Mouse (Mus musculus) forebrain, postnatal 0 days (tissue): ENCODE measurements around the gene Hoxa1. TPM values are rescaled to one million over a fixed set of nuclear protein-coding genes. Genes with fewer than 3 reads are reported as not detected.

Experiments used
- ATAC-seq: fragments of 200-750 bp; cut with Nextera tagmentation; 2 replicates; pipeline ENCODE4 v1.8.0; 2017; ENCODE audit warnings: mild to moderate bottlenecking, moderate library complexity
- DNase-seq: peaks from one replicate; pipeline ENCODE4 v3.0.0-alpha.2; 2015
- H3K27ac ChIP-seq: fragments of 300-500 bp; sonication (generic); 2 replicates; pipeline ENCODE4 v1.5.1; 2014; ENCODE audit warnings: low read depth, mild to moderate bottlenecking, antibody characterized with exemption, low read length, moderate library complexity, mixed read lengths
- H3K27me3 ChIP-seq: fragments of 300-500 bp; sonication (generic); 2 replicates; pipeline ENCODE4 v1.6.1; 2014; ENCODE audit warnings: mild to moderate bottlenecking, low read length, mixed read lengths; ENCODE audit not compliant: insufficient read depth
- H3K36me3 ChIP-seq: fragments of 300-500 bp; sonication (generic); 2 replicates; pipeline ENCODE4 v1.6.1; 2014; ENCODE audit warnings: mild to moderate bottlenecking, moderate library complexity; ENCODE audit not compliant: insufficient read depth
- H3K4me1 ChIP-seq: fragments of 300-500 bp; sonication (generic); 2 replicates; pipeline ENCODE4 v1.6.1; 2014; ENCODE audit warnings: antibody characterized with exemption; ENCODE audit not compliant: insufficient read depth
- H3K4me2 ChIP-seq: fragments of 300-500 bp; sonication (generic); 2 replicates; pipeline ENCODE4 v1.6.1; 2014; ENCODE audit warnings: low read depth, mild to moderate bottlenecking, moderate library complexity
- H3K4me3 ChIP-seq: fragments of 300-500 bp; sonication (generic); 2 replicates; pipeline ENCODE4 v1.5.1; 2014; ENCODE audit warnings: low read depth, low read length, mixed read lengths
- H3K9ac ChIP-seq: fragments of 300-500 bp; sonication (generic); 2 replicates; pipeline ENCODE4 v1.6.1; 2014; ENCODE audit warnings: mild to moderate bottlenecking
- H3K9me3 ChIP-seq: fragments of 300-500 bp; sonication (generic); 2 replicates; pipeline ENCODE4 v1.6.1; 2016; ENCODE audit warnings: low read length
- CTCF ChIP-seq: sonication (generic); IDR thresholded peaks from 2 replicates; pipeline ENCODE4 v1.5.1; 2016; ENCODE audit warnings: antibody characterized with exemption, control low read depth, low read depth
- WGBS: fragments of 180-500 bp; shearing (Covaris S2); extraction: QIAGEN DNeasy Blood & Tissue Kit; methylation state at CpG from one replicate; pipeline ENCODE4 v1.1.7; 2014; 5-methylcytosine and 5-hydroxymethylcytosine counted together
- polyA plus RNA-seq: library from polyadenylated mRNA; unstranded; fragments of >200 nt; fragmentation: Nextera tagmentation; extraction: Ambion mirVana; gene quantifications from 2 replicates; pipeline ENCODE4 v1.2.1, GENCODE M21; 2015
- total RNA-seq: library from RNA; depleted of rRNA; stranded (reverse); fragments of >200 nt; gene quantifications from 2 replicates; pipeline ENCODE4 v1.2.3, GENCODE M21; 2014

Gene Hoxa1
- total and polyA plus RNA-seq, 2 experiments from 2014 or later = 0.10 TPM; not detected in 1

DNA sequence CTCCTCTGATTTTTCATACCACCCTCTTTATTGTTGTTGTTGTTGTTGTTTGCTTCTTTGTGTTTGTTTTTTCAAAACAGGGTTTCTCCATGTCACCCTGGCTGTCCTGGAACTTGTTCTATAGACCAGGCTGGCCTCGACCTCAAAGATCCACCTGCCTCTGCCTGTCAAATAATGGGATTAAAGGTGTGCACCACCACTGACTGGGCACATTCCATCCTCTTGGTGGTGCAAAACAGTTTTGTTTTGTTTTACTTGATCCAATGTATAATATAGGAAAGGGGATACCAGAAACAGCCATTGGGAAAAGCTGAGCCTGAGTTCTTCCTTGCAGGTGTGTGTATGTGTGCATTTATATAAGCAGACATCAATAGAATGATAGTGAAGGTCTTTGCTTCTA is 28.4 kb upstream of the Hoxa1 start:
- peaks cover 100% of the 10 kb centered on the region for H3K27me3 ChIP-seq
- ATAC-seq = no peak

DNA sequence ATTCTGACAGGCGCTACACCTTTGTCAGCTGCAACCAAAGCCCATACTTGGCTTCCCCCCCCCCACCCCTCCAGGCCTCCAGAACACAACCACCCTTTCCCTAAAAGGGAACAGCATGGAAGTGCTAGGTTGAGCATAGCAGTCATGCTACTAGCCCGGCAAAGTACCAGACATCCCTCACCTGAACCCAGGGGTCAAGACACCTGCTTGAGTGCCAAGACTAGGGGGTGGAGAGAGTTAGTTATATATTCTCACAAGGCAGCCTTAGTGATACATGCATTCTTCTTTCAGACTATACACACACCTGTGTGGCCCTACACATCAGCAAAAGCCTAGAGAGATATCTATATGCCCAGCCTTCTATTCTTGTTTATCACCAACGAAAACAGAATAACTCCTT is 27.7 kb upstream of the Hoxa1 start:
- H3K27ac ChIP-seq = no peak overlapping the region
- DNase-seq = no peak

More for the DNA sequence above, 28.4 kb upstream of the Hoxa1 start:
- no peaks in the 10 kb centered on the region for H3K36me3 ChIP-seq
- H3K4me2 ChIP-seq = no peak overlapping the region
- WGBS = 5% methylated on average over 1 of the region's 1 CpGs
- H3K27ac ChIP-seq = no peak overlapping the region
- no peaks in the 10 kb centered on the region for H3K4me1 ChIP-seq
- H3K9me3 ChIP-seq = no peaks in the 10 kb centered on the region
- no peak for DNase-seq
- no peak overlapping the region for H3K9ac ChIP-seq
- no peak overlapping the region for H3K4me3 ChIP-seq
- TF ChIP-seq CTCF = no peak

DNA sequence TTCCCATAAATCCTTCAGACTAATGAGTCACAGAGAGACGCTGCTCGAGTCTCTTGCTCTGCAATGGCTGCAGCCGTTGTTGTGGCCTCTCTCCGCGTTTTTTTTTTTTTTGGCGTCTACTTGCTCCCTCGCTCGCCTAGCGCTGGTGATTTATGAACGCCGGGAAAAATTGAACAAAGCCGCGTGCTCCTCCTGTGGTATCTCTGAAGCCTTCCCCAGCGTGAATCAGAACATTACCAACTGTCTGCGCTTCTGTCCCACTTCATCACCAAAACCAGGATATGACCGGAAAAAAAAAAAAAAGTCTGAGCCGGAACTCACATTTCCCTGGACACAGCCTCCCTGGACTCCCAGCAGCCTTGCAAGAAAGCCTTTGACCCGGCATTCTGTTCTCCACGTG is 27.1 kb upstream of the Hoxa1 start:
- WGBS = 1% methylated on average over 19 of the region's 19 CpGs
- Histone ChIP-seq H3K4me2 (no peak overlapping the region), H3K9me3 (no peaks in the 10 kb centered on the region), H3K4me1 (no peaks in the 10 kb centered on the region), H3K27me3 (peaks cover 100% of the 10 kb centered on the region), H3K27ac (no peak overlapping the region), H3K36me3 (no peaks in the 10 kb centered on the region), H3K4me3 (no peak overlapping the region), H3K9ac (no peak overlapping the region)
- DNase-seq (no peak), ATAC-seq (no peak)
- TF ChIP-seq CTCF = no peak

More for the DNA sequence above, 27.7 kb upstream of the Hoxa1 start:
- no peaks in the 10 kb centered on the region for H3K4me1 ChIP-seq
- H3K9me3 ChIP-seq = no peaks in the 10 kb centered on the region
- no peak for TF ChIP-seq CTCF
- H3K9ac ChIP-seq = no peak overlapping the region
- no peaks in the 10 kb centered on the region for H3K36me3 ChIP-seq
- no peak overlapping the region for H3K4me2 ChIP-seq
- 11% methylated on average over 3 of the region's 3 CpGs for WGBS
- H3K27me3 ChIP-seq = peaks cover 100% of the 10 kb centered on the region
- no peak overlapping the region for H3K4me3 ChIP-seq
- no peak for ATAC-seq

DNA sequence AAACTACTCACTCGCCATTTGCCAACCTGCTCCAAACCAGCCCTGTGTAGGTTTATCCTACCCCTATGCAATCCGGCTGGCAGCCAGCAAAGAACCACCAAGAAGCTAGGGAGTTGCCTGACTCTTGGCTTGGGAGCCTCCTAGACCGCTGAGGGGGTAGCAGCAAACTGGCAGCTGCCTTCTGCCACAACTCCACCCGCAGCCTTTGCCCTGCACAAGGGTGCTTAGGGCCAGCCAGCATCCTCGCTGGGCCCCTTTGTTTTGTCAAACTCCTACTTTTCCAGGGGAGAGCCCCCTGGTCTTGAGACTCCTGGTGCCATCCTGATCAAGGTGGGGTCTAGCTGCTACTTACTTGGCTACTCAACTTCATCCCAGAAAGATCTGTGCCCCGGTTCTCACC is 26.6 kb upstream of the Hoxa1 start:
- H3K9ac ChIP-seq = no peak overlapping the region
- WGBS = 1% methylated on average over 6 of the region's 6 CpGs
- no peak overlapping the region for H3K27ac ChIP-seq
- no peak for TF ChIP-seq CTCF
- no peaks in the 10 kb centered on the region for H3K36me3 ChIP-seq
- H3K4me2 ChIP-seq = no peak overlapping the region
- H3K4me3 ChIP-seq = no peak overlapping the region
- H3K27me3 ChIP-seq = peaks cover 100% of the 10 kb centered on the region
- H3K4me1 ChIP-seq = no peaks in the 10 kb centered on the region
- DNase-seq (no peak), ATAC-seq (no peak)
- H3K9me3 ChIP-seq = no peaks in the 10 kb centered on the region

DNA sequence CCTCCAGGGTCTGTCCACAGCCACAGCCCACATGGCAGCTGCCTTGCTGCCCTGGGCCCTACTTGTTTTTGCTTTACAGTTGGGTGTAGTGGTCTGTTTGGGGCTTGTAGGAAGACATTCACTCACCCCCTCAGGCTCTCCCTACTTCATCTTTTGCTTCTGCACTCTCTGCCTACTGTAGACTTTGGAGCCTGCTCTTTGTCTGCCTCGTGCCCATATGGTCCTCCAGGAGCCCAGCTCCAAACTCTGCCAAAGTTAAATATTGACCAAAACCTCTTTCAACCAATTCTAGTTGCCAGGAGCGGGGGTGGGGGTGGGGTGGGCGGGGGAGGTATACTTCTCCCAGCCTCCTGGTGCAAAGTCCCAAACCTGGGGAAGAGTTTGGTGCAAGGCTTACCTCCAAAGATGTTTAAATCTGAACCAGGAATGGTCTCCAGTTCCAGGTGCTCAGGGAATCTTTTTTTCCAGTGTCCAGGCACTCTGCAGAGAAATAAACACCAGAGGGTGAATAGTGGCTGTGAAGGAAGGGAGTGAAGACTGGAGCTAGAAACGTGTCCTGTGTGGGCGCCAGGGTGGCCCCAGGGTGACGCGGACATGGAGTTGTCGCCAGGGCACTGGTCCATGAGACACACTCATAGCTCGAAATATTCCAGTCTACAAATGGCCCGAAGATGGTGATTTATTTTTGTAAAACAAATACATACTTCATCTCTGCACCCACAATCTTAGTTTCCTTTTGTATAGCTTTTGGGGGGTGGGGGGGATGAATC is 25.4 kb upstream of the Hoxa1 start:
- H3K9ac ChIP-seq = no peak overlapping the region
- TF ChIP-seq CTCF = no peak
- H3K27me3 ChIP-seq = peaks cover 100% of the 10 kb centered on the region
- no peaks in the 10 kb centered on the region for H3K4me1 ChIP-seq
- no peak overlapping the region for H3K4me2 ChIP-seq
- 7% methylated on average over 10 of the region's 10 CpGs for WGBS
- H3K9me3 ChIP-seq = no peaks in the 10 kb centered on the region
- no peak overlapping the region for H3K4me3 ChIP-seq
- no peak for ATAC-seq
- H3K36me3 ChIP-seq = no peaks in the 10 kb centered on the region
- H3K27ac ChIP-seq = no peak overlapping the region
- DNase-seq = no peak

DNA sequence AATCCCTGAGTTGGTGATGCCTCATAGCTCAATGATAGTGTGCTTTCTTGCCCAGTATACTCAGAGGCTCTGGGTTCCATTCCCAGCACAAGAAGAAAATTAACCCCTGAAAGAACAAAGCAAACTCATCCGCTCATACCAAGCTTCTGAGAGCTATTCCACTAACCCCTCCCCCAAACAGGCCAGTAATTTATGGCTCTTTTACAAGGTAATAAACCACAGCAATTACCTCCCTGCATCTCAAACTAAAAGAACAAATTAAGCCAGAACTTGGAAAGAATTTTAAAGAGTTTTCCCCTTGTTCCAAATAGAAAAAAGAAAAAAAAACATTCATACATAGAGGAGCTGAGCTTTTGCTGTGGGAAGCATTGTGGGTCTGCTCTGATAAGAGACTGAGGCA is 24.7 kb upstream of the Hoxa1 start:
- Histone ChIP-seq H3K27ac (no peak overlapping the region), H3K4me1 (no peaks in the 10 kb centered on the region), H3K36me3 (no peaks in the 10 kb centered on the region), H3K9ac (no peak overlapping the region), H3K9me3 (no peaks in the 10 kb centered on the region), H3K4me2 (no peak overlapping the region), H3K27me3 (peaks cover 100% of the 10 kb centered on the region), H3K4me3 (no peak overlapping the region)
- 0% methylated on average over 1 of the region's 1 CpGs for WGBS
- DNase-seq = no peak
- ATAC-seq = no peak
- TF ChIP-seq CTCF = no peak

DNA sequence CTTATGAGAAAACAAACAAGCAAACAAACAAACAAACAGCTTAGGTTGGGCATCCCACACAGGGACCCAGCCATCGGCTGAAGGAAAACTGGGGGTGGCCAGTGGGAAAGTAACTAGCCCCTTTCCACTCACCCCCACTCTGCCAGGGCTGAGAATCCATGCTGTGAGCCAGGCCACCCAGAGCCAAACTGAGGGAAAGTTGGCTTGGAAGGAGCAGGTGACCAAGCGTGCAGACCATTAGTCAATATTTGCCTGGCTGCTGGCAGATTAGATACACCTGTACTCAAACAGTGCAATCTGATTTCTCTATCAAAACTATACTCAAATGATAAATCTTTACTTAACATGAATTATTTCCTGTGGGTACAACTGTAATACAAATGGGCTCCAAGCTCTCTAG is 23.9 kb upstream of the Hoxa1 start:
- Histone ChIP-seq H3K4me1 (no peaks in the 10 kb centered on the region), H3K9ac (no peak overlapping the region), H3K9me3 (no peaks in the 10 kb centered on the region), H3K27ac (no peak overlapping the region), H3K4me3 (no peak overlapping the region), H3K27me3 (peaks cover 99% of the 10 kb centered on the region), H3K4me2 (no peak overlapping the region), H3K36me3 (no peaks in the 10 kb centered on the region)
- no peak for ATAC-seq
- no peak for DNase-seq
- TF ChIP-seq CTCF = no peak
- WGBS = 14% methylated on average over 2 of the region's 2 CpGs
